Mouse (Mus musculus) embryo, embryonic 11 days (tissue): ENCODE measurements at regions not wholly inside any gene's neighbourhood (a gene's known extent, or its start where the extent isn't known, plus 50 kb on each side); places are given as distances from the start of the nearest gene placed in this dataset.

Source experiments
- DNase-seq: peaks from one replicate; pipeline ENCODE4 v3.0.0-alpha.2; 2015

DNA sequence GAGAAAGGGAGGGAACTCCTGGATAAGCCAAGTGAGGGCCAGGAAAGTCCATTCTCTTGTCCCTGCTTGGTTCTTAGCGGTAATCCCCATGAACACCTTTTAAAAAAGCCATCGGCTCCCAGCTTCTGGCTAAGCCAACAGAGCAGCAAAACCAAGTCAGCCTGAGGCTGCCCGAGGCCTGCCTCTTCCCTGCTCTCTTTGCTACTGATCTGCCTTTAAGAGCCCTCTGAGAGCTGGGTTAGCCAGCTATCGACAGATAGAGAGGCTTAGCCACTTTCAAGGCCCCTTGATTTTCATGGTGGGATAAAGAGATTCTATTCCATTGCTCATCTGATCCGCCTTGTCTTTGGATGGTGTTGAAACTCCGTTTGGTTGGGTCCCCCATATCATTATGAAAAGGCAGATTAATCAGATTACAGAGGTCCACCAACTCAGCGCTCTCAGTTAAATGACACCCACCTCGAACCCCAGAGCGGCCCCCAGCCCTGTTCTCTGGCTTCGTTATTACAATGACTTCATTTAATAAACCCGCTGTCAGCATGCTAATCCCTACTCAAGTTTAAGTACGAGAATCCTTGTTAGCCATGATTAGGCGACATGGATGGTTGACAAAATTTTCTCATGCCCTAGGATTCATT, 66.1 kb downstream of the Slc4a3 start:
- no peak for DNase-seq

DNA sequence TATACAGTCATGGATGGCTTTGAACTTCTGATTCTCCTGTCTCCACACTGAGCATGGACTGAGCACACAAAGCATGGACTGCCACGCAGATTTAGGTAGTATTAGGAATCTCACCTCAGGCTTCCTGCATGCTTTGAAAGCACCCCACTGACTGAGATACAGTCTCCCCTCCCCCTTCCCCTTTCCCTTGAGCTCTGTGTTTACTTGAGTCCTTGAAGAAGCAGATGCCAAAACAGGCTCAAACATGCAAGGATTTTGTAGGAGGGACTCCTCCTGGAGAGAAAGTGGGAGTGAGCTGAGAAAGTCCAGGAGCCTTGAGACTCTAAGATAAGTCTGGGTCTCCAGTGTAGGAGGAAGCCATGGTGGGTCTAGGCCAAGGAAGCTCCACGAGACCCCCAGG, 67.1 kb downstream of the Slc4a3 start:
- no peak for DNase-seq

DNA sequence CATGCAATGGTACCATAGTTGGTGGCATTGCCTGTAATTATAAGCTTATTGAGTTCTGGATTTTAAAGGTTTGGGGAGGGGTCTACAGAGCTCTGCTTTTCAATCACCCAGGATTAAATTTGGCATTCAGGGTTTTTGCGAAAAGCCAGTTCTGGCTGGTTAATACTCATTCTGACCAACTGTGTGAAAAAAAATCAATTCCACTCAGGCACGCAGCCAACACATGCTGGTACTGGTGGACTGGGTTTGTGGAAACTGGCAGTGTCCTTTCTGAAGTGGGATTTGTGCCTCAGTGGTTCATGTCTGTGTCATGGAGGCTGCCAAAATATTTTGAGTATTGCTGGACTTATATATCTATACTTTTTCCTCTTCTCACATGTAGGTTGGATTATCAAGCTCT, 70.9 kb downstream of the Slc4a3 start:
- DNase-seq, result no peak

DNA sequence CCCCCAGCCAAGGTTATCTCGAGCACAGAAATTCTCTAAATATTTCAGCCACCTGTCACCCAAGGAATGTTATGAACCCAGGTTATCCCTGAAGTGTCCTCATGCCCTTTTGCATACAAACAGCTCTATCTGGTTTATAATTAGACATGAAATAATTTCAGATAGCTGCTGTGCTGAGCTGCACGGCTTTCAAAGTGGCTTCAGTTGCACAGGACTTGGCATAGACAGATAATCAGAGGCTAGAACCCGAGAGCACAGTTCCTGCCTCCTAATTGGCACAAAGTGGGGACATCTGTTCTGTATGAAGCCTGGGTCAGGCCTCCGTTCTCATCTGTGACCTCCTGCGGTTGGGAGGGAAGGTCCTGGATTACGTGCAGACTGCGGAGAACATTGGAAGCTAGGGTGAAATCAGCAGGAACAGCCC, 72.3 kb downstream of the Slc4a3 start:
- DNase-seq, result no peak

DNA sequence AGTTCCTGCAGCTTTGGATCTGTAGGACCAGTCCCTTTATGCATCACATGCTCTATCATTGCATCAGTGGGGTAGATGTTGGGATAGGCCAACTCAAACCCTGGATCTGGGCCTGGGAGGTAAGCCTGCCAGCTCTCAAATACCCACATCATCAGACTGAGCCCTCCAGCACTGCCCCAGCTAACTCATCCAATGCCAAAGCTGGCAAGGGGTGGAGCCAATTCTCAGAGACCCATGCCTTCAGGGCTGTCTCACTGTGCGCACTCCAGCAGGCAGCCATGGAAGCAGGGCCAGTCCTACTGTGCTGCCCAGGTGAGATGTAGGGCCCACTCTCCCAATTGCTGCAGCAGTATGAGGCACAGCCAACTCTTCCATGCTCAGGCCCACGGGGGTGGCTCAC, 84.2 kb downstream of the Slc4a3 start:
- DNase-seq, result no peak

DNA sequence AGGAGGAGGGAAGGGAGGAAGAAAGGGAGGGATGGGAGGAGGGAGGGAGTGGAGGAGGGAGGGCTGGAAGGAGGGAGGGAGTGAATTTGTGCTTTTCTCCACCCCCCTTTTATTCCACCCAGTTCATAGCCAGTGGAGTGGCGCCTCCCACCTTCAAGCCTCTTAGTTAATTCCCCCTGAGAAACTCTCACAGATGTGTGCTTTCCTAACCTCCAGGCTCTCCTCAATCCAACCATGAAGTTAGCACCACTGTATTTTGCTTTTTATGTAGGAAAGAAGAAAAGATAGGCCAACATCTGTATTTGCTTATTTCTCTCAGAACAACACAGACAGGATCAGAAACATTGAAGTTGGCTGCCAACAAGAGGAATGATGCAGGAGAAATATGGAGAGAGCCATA, 85.7 kb downstream of the Slc4a3 start:
- no peak for DNase-seq

DNA sequence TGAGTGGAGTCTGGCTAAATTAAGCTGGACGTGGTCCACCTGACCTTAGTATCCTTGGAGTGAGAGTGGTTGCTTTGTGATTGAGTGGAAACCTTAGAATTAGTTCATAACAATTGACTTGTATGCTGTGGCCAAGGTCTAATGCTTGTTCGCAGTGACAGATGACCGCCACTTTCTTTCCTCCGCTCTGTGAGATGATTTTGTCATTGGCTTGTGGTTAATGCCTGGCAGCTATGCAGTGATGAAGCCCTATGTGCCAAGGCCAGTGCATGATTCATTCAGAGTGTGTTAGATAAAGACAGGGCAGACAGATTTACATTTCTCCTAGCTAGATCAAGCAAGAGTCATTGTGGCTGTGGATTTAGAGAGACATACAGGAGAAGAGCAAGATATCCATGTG, 89.5 kb downstream of the Slc4a3 start:
- no peak for DNase-seq

DNA sequence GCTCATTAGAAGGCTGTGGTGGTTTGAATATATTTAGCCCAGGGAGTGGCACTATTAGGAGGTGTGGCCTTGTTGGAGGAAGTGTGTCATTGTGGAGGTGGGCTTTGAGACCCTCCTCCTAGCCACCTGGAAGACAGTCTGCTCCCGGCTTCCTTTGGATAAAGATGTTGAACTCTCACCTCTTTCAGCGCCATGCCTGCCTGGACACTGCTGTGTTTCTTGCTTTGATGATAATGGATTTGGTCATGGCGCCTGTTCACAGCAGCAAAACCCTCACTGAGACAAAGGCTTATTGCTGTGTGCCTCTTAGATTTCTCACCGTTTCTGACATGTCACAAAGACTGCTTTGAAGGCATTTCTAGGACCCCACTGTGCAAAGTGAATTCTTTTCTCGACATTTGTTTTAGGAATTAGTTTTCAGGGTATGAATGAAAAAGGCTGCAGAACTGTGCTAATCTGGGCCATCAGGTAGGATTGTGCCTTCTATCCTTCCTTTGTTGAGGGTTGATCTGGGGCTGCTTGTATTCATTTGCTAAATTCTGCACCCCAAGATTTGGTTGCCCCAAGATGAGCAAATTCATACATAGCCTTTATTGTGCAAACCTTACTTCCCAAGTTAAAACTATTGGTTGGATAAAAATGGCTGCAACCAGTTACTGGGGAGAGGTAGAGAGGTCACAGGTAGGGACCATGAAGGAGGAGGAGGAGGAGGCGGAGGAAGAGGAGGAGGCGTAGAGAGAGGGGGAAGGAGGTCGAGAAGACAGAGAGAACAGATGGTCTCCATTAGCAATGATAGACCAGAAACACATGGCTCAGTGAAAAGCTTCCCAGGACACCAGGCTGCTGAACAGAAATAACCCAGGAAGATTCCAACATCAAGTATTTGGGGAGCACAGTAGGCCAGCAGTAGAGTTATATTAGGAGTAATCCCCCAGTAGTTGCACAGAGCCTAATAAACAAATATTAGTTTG, 93.2 kb downstream of the Slc4a3 start:
- DNase-seq, result peak; percentile 45

DNA sequence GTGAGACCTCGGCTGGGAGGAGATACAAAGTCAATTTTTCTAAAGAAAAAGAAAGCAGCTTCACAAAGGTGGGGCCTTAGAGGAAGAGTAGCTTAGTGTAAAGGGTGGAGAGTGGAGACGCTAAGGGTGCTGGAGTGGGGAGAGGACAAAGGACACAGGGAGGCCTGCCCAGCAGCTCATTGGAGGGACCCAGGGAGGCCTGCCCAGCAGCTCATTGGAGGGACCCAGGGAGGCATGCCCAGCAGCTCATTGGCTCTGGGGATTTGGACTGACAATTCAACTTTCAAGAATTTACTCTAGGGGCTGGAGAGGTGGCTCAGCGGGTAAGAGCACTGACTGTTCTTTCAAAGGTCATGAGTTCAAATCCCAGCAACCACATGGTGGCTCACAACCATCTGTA, 96.4 kb downstream of the Slc4a3 start:
- DNase-seq, result no peak

DNA sequence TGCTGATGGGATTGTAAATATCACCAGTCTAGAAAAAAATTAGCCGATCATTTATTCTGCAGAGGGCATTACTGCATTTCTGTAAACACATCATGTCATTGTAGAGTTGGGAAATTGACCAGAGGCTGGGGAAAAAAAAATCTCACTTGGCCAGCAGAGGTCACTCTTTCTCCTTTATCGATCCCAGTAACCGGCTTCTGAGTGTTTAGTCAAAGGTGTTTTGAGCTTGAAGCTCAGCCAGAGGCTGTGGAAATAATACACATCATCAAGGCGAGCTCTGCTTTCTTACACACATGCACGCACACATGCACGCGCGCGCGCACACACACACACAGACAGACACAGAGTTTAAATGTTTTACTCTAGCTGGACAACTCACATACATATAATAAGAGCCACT, 106.5 kb downstream of the Slc4a3 start:
- DNase-seq, result peak; percentile 85

DNA sequence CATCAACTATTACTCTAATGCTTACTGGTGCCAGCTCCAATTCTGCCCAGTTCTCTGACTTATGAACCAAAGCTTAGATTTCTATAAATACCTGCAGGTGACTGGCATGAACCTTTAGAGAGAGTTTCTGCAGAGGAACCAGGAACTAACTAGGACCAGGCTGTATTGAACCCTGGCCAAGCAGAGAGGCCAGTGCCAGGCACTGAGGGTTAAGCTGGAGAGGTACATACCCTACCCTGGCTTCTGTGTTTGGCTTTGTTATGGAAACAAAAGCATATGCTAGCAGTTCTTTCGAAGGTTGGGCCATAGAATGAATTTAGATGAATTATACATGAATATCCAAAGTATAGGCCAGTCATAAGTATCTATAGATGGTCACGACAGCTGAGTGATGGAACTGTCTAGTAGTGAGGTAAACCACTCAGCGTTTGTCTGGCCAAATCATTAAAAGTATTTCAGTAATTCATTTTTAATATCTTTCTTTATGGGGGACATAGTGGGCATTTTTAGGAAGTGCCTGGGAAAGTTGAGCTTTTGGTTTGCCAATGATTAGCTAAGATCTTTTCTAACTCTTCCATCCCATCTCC, 107.0 kb downstream of the Slc4a3 start:
- DNase-seq, result no peak

DNA sequence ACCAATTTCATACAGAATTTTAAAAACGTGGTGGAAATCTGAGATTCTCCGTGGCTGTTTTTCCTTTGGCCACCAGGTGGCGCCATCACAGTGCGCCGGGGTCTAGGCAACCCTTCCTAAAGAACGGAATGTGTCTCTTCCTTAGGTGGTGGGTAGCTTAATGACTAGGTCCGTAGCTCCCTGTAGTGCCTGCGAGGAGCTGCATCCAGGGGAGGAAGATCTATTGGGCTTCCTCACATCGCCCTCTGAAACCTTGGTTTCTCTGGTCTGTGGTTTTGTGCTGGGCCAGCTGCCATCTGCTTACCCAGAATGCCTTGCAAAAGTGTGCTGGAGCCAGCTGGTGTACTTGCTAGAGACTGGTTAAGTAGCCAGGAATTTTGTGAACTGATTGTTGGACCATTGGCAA, 107.6 kb downstream of the Slc4a3 start:
- peak; percentile 72 for DNase-seq

DNA sequence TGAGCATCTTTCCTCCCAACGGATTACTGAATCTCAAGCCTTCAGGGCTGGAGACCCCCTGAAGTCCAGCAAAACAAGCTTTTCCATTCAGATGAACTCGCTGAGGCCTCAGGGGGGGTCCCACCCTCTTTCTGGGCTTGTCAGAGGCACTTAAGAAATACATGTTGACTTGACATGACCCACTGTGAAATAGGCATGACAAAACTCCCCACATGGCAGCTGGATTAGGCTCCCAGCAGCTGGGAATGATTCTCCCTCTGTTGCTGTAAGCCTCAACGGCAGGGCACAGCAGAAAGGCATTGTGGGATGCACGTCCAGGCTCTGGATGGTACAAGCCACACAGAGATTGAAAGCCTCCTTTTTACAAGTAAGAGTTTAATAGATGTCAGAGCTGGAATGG, 110.5 kb downstream of the Slc4a3 start:
- no peak for DNase-seq

DNA sequence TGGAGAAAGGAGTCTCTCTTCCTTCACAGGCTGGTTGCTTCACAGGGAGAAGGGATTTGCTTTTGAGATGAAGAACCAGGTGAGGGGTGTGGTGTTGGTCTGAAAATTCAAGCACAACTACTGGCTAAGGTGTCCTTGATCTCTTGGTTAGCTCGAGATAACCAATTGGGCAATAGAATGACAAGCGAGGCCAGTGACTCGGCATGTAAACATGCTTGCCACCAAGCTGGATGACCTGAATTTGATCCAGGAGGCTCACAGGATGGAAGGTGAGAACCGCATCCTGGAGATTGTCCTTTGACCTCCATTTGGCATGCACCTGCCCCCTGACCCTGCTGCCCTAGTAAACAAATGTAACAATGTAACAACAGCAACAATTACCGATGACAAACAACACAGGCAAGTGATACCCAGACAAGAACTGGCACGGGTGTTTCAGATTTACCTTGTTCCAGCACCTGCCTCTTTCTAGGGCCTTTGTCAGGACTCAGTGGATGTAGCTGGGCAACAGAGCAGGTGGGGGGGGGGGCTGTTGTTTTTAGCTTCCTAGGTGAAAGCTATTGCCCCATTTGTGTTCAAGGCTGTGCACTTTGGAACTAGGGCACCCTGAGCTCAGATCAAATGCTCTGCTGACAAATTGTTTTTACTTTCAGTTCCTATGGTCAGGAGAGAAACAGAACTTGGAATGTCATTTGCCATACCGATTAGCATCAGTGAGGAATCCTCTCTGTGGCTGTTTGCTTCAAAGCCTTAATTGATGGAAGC, 114.5 kb downstream of the Slc4a3 start:
- no peak for DNase-seq

DNA sequence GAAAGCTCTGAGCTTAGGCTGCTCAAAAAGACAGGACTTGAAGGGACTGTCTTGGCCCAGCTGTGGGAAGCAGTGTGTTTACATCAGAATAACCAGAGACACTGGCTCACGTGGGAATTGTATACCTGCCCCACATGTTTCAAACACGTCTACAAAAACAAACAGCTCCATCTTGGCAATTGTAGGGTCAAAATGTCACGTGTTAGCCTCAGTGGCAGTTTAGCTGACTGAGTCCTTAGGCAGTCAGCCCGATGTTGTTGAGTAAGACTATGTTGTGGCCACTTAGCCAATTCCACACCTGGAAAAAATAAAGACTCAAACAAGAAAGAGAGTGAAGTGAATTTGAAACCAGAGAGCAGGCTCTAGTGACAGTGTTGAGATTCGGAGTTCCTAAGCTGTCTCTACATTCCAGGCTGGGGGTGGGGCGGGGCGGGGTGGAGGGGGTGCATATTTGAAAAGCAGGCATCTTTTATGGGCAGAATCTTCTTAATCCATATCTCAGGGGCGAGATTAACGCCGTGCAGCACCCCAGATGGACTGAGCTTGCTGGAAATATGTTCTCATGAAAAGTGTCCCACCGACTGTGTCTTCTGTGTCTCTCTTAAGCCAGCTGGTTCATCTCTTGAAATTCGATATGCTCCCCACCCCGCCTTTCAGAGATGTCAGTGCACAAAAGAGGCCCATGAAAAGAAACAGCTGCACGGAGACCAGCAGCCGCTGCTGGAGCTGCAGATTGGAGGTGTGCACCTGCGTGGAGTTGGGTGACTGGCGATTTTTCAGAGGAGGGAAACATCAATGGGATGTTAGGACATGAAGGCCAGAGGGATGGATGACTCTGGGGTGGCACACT, 116.3 kb downstream of the Slc4a3 start:
- peak; percentile 82 for DNase-seq

DNA sequence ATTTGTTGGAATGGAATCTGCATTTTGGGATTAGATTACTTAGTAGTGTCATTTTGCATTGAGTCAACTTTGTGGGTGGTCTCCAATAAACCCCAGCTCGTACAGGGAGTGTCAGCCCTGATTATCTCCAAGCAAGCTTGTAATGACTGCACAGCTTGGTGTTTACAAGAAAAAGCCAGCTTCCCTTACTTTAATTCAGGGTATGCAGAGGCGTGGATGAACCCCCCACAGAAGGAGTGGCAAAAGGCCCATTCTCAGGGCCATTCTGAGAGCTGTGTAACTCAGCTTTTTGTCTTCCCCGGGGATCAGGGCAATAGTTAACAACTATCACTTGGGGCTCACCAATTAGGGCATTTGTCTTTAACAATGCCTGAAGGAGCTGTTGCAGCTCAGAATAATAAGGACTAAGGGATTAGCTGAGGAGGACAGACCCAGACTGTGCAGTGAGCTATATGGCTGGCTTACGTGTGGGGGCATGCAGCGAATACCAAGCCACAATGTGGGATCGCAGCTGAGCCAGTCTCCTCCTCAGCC, 121.7 kb downstream of the Slc4a3 start:
- no peak for DNase-seq

DNA sequence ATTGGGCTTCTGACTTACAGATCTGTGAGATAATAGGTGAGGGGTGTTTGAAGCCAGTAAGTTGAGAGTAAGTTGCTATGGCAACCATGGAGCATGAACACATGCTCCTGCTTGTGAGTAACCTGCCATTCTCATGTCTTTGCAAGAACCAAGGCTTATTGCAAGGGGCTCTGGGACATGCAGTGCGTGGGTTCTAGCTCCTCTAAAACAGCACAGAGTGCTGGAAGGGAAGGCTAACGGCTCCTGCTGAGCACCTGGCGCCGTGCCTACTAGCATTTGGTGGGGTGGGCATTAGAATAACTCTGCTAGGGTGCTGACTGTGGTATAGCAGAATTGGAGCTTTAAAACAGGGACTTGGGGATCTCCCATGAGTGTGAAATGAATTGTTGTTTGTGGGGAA, 130.2 kb downstream of the Slc4a3 start:
- no peak for DNase-seq

DNA sequence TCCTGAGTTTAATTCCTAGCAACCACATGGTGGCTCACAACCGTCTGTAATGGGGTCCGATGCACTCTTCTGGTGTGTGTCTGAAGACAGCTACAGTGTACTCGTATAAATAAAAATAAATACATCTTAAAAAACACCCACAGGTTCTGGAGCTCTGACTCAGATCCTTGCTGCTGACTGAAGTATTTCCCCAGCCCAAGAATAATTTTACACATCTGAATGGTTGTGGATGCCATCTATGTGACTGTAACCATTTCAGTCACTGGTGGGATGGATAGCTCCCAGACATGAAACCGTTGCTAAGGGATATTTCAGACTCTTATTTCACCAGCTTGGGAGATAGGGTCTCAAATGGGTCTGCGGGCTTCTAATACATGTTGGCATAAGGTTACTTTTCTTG, 131.6 kb downstream of the Slc4a3 start:
- DNase-seq, result no peak

DNA sequence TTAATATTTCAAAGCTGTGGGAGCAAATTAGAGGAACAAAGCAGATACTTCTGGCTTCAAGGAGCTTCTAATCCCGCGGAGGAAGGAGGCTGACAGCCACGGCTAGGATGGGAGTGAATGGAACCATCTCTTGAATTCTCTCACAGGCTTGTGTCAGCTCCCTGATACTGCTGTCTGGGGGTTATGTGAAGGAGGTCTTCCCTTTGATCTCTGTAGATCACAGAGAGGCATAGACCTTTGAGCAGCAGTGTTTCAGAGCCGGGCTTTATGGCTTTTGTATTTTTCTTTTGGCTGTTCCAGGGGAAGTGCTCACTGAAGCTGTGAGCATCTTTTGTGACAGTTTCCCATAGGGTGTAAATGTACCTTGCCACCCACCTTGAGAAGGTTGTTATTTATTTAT, 132.2 kb downstream of the Slc4a3 start:
- DNase-seq, result no peak

DNA sequence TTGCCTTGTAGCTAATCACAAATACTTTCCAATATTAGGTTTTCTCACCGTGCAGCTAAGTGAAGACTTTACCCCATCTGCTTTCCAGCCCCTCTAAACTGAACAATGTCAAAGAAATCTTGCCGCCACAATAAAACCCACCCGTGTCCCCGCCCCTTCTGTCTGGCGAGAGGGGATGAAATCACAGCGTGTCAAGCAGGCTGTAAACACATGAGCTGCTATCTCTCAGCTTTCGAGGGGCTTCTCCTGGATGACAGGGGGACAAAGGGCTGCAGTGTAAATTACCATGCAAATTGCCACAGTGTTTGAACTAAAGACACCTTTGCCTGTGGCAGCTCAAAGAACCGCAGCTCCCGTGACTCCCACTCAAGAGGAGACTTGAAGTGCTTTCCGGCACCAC, 134.3 kb downstream of the Slc4a3 start:
- no peak for DNase-seq

DNA sequence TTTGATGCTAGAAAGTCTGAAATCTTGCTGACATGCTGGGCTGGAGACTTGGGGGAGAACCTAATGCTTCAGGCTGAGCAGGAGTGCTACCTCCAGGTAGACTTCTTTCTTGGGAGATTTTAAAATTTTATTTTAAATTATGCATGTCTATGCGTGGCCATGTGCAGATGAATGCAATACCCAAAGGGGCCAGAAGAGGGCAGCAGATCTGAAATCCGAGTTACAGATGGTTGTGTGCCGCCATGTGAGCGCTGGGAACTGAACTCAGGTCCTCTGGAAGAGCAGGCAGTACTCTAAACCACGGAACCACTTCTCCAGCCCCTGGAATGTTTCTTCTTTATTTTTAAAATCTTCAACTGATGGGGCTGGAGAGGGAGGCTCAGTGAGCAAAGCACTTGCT, 135.8 kb downstream of the Slc4a3 start:
- no peak for DNase-seq

DNA sequence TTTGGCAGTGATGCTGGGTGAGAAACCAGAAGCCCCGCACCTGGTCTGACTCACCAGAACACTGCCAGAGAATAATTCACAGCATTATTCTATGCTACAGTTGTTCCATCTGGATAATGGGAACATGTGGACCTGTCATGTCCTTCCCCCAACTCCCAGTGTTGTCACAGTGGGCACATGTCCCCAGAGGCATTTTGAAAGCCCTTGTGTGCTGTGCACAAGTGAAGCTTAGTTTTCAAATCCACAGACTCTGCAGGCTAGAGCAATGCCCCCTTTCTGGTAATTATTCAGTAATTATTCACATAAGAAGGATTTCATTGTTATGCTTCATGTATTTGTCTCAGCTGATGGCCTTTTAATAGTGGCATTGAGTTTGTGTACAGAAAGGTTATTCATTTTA, 146.7 kb downstream of the Slc4a3 start:
- no peak for DNase-seq
